Mouse (Mus musculus): Measurements from ENCODE around the gene Sult1e1. TPM values are rescaled to one million over a fixed set of nuclear protein-coding genes. Genes with fewer than 3 reads are reported as not detected.

The Sult1e1 gene
- polyA plus RNA-seq (2014; fragmentation: Nextera tagmentation; extraction: Ambion mirVana), result not detected in 2 replicates

DNA sequence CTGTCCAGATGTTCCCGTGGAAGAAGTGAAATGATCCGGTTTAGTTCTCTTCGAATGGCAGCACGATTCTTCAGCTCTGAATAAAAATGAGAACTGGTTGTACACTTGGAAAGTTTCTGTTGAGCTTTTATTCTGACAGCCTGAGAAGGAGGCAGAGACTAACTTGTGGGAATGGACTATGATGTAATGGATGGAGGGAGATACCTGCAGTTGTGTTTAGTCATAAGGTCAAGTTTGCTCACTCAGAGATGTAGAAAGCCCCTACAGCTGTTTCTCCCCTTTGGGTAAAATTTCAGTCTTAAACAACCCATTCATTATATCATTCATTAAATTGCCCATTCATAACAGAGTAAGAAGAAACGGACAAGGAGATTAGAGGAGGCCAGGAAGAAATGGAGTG is at the start of gene Sult1e1:
Gene Sult1e1 (minus strand): TSS at position 101 of the 400 bp plus-strand sequence.
- no peak for ATAC-seq (replicated peaks; ENCODE audit: low FRiP score)
- H3K4me3 ChIP-seq (ENCODE audit: low read depth, low read length), result no peak within 1 kb of the TSS
- 79% methylated on average over 5 of the region's 5 CpGs for WGBS

DNA sequence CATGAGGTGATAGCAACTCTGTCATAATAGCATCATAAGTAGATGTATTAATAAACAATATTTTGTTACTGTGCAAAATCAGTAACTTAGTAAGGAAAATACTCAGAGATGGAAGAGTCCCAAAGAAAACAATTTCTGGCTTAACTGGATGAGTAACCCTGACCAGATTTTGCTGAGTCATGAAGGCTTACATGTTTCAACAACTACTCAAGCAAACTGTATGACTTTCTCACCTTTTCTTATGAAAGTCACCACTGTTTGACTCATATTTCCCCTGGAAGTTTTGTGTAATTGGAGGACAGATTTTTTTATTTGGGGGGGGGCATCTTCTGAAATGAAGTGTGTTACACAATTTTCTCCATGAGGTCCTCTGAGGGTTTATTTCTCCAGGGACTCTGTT is 31.3 kb upstream of the Sult1e1 start:
- Histone ChIP-seq H3K4me1 (replicated peaks; ENCODE audit: control insufficient read depth, insufficient read depth, low read length) (no peaks in the 10 kb centered on the region), H3K4me3 (ENCODE audit: low read depth, low read length) (no peak overlapping the region), H3K36me3 (ENCODE audit: control insufficient read depth, insufficient read depth, low read length) (no peaks in the 10 kb centered on the region), H3K27ac (ENCODE audit: low read depth, low read length) (no peak overlapping the region), H3K27me3 (replicated peaks; ENCODE audit: control insufficient read depth, insufficient read depth, low read length) (no peaks in the 10 kb centered on the region), H3K9me3 (ENCODE audit: control insufficient read depth, low read length) (no peaks in the 10 kb centered on the region), H3K9ac (ENCODE audit: low read depth, low read length) (no peak overlapping the region), H3K4me2 (no peak overlapping the region)
- DNase-seq (ENCODE audit: low spot score) (no peak), ATAC-seq (replicated peaks; ENCODE audit: low FRiP score) (no peak)

More for the DNA sequence above, at the start of gene Sult1e1:
- no peaks in the 10 kb centered on the region for H3K27me3 ChIP-seq (replicated peaks; ENCODE audit: control insufficient read depth, insufficient read depth, low read length)
- no peaks in the 10 kb centered on the region for H3K4me1 ChIP-seq (replicated peaks; ENCODE audit: control insufficient read depth, insufficient read depth, low read length)
- H3K9ac ChIP-seq (ENCODE audit: low read depth, low read length), result no peak within 1 kb of the TSS
- DNase-seq (ENCODE audit: low spot score), result no peak
- no peaks in the 10 kb centered on the region for H3K9me3 ChIP-seq (ENCODE audit: control insufficient read depth, low read length)
- no peaks in the 10 kb centered on the region for H3K36me3 ChIP-seq (ENCODE audit: control insufficient read depth, insufficient read depth, low read length)
- no peak within 1 kb of the TSS for H3K4me2 ChIP-seq
- H3K27ac ChIP-seq (ENCODE audit: low read depth, low read length), result no peak within 1 kb of the TSS

DNA sequence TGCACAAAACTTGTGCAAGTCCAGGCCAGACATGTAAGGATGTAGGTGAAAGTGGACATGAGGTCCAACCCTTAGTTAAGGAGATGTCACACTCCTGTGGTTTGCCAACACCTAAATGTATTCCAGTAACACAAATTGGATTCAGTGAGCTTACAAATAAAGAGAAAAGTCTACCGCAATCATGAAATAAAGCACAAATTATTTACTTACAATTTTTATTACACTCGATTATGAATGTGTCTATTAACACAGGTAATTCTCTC is 23.7 kb upstream of the Sult1e1 start:
- WGBS, result 86% methylated on average over 2 of the region's 2 CpGs
- H3K27me3 ChIP-seq (replicated peaks; ENCODE audit: control insufficient read depth, insufficient read depth, low read length), result no peaks in the 10 kb centered on the region
- no peak for ATAC-seq (replicated peaks; ENCODE audit: low FRiP score)

DNA sequence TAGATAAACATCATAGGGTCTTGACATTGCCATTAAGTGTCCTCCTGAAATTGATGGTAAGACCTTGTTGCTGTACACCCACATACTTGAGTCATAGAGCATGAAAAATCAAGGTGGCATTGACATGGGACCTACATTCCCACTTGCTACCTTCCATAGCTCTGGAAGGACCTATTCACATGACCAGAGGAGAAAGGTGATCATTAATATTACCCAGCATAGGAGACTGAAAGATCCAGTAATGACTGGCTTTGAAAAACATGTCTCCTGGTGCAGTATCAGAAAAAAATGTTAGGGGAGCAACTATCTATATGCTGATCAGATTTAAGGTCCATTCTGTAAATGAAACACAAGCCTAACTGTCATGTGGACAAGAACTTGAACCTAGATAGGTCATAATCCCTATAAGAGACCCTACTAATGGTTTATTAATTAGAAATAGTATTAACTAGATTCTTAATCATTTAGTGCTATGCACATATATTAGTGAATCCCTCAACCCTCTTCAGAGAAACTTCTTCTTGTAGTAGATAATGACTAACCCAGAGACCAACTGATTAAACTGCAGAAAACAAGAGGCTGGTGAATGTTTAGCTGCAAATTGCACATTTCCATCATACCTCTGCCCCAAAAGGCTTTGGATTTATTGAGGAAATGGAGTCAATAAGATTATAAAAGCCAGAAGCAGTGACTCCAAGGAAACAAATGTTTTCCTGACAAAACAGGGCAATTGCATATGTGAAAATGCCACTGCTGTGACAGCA is 23.2 kb upstream of the Sult1e1 start:
- Histone ChIP-seq H3K4me3 (ENCODE audit: low read depth, low read length) (no peak overlapping the region), H3K27me3 (replicated peaks; ENCODE audit: control insufficient read depth, insufficient read depth, low read length) (no peaks in the 10 kb centered on the region), H3K36me3 (ENCODE audit: control insufficient read depth, insufficient read depth, low read length) (no peaks in the 10 kb centered on the region), H3K4me1 (replicated peaks; ENCODE audit: control insufficient read depth, insufficient read depth, low read length) (no peaks in the 10 kb centered on the region), H3K4me2 (no peak overlapping the region), H3K27ac (ENCODE audit: low read depth, low read length) (no peak overlapping the region), H3K9me3 (ENCODE audit: control insufficient read depth, low read length) (no peaks in the 10 kb centered on the region), H3K9ac (ENCODE audit: low read depth, low read length) (no peak overlapping the region)
- DNase-seq (ENCODE audit: low spot score) (no peak), ATAC-seq (replicated peaks; ENCODE audit: low FRiP score) (no peak)

More for the DNA sequence above, 23.7 kb upstream of the Sult1e1 start:
- no peaks in the 10 kb centered on the region for H3K4me1 ChIP-seq (replicated peaks; ENCODE audit: control insufficient read depth, insufficient read depth, low read length)
- H3K36me3 ChIP-seq (ENCODE audit: control insufficient read depth, insufficient read depth, low read length), result no peaks in the 10 kb centered on the region
- H3K9me3 ChIP-seq (ENCODE audit: control insufficient read depth, low read length), result no peaks in the 10 kb centered on the region
- no peak overlapping the region for H3K4me2 ChIP-seq
- no peak for DNase-seq (ENCODE audit: low spot score)
- H3K27ac ChIP-seq (ENCODE audit: low read depth, low read length), result no peak overlapping the region
- no peak overlapping the region for H3K4me3 ChIP-seq (ENCODE audit: low read depth, low read length)
- no peak overlapping the region for H3K9ac ChIP-seq (ENCODE audit: low read depth, low read length)

DNA sequence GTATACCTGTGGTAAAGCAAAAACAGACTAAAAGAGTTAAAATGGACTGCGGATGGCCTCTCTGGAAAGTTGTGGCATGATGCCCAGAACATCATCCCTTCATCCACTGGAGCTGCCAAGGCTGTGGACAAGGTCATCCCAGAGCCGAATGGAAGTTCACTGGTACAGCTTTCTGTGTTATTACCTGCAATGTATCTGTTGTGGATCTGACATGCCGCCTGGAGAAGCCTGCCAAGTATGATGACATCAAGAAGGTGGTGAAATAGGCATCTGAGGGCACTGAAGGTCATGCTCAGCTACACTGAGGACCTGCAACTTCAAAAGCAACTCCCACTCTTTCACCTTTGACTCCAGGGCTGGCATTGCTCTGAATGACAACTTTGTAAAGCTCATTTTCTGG is 9.6 kb upstream of the Sult1e1 start:
- H3K4me2 ChIP-seq, result no peak overlapping the region
- DNase-seq (ENCODE audit: low spot score) (no peak), ATAC-seq (replicated peaks; ENCODE audit: low FRiP score) (no peak)
- no peak overlapping the region for H3K4me3 ChIP-seq (ENCODE audit: low read depth, low read length)
- H3K27me3 ChIP-seq (replicated peaks; ENCODE audit: control insufficient read depth, insufficient read depth, low read length), result no peaks in the 10 kb centered on the region
- H3K36me3 ChIP-seq (ENCODE audit: control insufficient read depth, insufficient read depth, low read length), result no peaks in the 10 kb centered on the region
- 69% methylated on average over 3 of the region's 3 CpGs for WGBS
- no peaks in the 10 kb centered on the region for H3K9me3 ChIP-seq (ENCODE audit: control insufficient read depth, low read length)
- no peaks in the 10 kb centered on the region for H3K4me1 ChIP-seq (replicated peaks; ENCODE audit: control insufficient read depth, insufficient read depth, low read length)
- H3K9ac ChIP-seq (ENCODE audit: low read depth, low read length), result no peak overlapping the region
- no peak overlapping the region for H3K27ac ChIP-seq (ENCODE audit: low read depth, low read length)

DNA sequence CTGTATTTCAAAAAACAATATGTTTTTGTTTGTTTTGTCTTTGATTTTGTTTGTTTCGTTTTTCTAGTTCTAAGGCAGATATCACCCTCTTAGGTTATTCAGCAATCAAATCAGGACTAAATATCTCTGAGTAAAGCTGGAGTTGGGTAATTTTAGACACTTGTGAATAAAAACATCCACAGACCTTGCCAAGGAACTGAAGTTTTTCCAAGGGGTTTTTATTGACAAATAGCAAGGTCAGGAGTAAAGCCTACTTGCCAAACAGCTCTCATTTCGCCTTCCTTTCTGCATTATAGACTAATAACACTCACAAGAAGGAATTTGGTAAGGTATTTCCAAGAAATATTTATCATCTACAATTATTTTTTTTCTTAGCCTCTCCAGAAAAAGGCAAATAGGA is 6.5 kb upstream of the Sult1e1 start:
- H3K27ac ChIP-seq (ENCODE audit: low read depth, low read length), result no peak overlapping the region
- H3K36me3 ChIP-seq (ENCODE audit: control insufficient read depth, insufficient read depth, low read length), result no peaks in the 10 kb centered on the region
- no peaks in the 10 kb centered on the region for H3K4me1 ChIP-seq (replicated peaks; ENCODE audit: control insufficient read depth, insufficient read depth, low read length)
- no peaks in the 10 kb centered on the region for H3K27me3 ChIP-seq (replicated peaks; ENCODE audit: control insufficient read depth, insufficient read depth, low read length)
- H3K9me3 ChIP-seq (ENCODE audit: control insufficient read depth, low read length), result no peaks in the 10 kb centered on the region
- 57% methylated on average over 2 of the region's 2 CpGs for WGBS
- no peak for ATAC-seq (replicated peaks; ENCODE audit: low FRiP score)
- no peak overlapping the region for H3K4me2 ChIP-seq
- no peak overlapping the region for H3K4me3 ChIP-seq (ENCODE audit: low read depth, low read length)
- H3K9ac ChIP-seq (ENCODE audit: low read depth, low read length), result no peak overlapping the region
- no peak for DNase-seq (ENCODE audit: low spot score)

DNA sequence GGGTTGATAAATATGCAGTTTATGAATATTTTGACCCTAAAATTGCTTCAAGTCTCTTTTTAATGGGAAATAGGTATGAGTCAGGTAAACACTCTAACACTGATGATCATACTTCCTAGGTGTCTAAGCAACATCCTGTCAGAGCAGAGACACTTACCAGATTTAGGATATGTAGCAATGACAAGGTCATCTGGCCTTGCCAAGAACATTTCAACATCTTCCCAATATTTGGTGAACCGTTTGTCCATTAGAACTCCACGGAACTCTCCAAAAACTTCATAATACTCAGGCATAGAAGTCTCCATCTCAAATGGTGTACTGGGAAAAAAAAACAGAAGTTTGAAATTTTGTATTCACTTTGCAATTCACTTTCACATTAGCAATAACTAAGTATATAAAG is 1.5 kb downstream of the Sult1e1 start:
- no peak overlapping the region for H3K9ac ChIP-seq (ENCODE audit: low read depth, low read length)
- no peak for DNase-seq (ENCODE audit: low spot score)
- no peak overlapping the region for H3K27ac ChIP-seq (ENCODE audit: low read depth, low read length)
- WGBS, result 74% methylated on average over 2 of the region's 2 CpGs
- no peaks in the 10 kb centered on the region for H3K4me1 ChIP-seq (replicated peaks; ENCODE audit: control insufficient read depth, insufficient read depth, low read length)
- H3K4me3 ChIP-seq (ENCODE audit: low read depth, low read length), result no peak overlapping the region
- no peaks in the 10 kb centered on the region for H3K36me3 ChIP-seq (ENCODE audit: control insufficient read depth, insufficient read depth, low read length)
- no peaks in the 10 kb centered on the region for H3K27me3 ChIP-seq (replicated peaks; ENCODE audit: control insufficient read depth, insufficient read depth, low read length)
- no peaks in the 10 kb centered on the region for H3K9me3 ChIP-seq (ENCODE audit: control insufficient read depth, low read length)
- no peak for ATAC-seq (replicated peaks; ENCODE audit: low FRiP score)
- no peak overlapping the region for H3K4me2 ChIP-seq

DNA sequence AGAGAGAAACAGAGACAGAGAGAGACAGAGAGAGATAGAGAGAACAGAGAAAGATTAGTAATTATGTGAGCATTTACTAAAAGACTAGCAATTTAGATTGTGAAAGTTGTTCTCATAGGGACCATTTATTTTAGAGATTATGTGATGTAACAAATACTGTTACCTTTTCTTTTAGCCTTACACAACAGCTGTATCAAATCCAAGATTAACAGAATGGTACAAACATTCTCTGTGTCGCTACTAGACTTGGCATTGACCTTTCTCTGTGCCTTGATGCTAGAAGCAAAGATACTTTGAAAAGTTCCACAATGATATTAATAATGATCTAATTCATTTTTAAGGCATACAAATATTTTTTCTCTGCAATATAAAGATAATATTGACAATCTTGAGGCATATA is 11.0 kb downstream of the Sult1e1 start:
- no peaks in the 10 kb centered on the region for H3K4me1 ChIP-seq (replicated peaks; ENCODE audit: control insufficient read depth, insufficient read depth, low read length)
- DNase-seq (ENCODE audit: low spot score) (no peak), ATAC-seq (replicated peaks; ENCODE audit: low FRiP score) (no peak)
- no peak overlapping the region for H3K4me2 ChIP-seq
- H3K27me3 ChIP-seq (replicated peaks; ENCODE audit: control insufficient read depth, insufficient read depth, low read length), result no peaks in the 10 kb centered on the region
- no peak overlapping the region for H3K27ac ChIP-seq (ENCODE audit: low read depth, low read length)
- H3K4me3 ChIP-seq (ENCODE audit: low read depth, low read length), result no peak overlapping the region
- 83% methylated on average over 1 of the region's 1 CpGs for WGBS
- H3K36me3 ChIP-seq (ENCODE audit: control insufficient read depth, insufficient read depth, low read length), result no peaks in the 10 kb centered on the region
- H3K9ac ChIP-seq (ENCODE audit: low read depth, low read length), result no peak overlapping the region
- no peaks in the 10 kb centered on the region for H3K9me3 ChIP-seq (ENCODE audit: control insufficient read depth, low read length)

DNA sequence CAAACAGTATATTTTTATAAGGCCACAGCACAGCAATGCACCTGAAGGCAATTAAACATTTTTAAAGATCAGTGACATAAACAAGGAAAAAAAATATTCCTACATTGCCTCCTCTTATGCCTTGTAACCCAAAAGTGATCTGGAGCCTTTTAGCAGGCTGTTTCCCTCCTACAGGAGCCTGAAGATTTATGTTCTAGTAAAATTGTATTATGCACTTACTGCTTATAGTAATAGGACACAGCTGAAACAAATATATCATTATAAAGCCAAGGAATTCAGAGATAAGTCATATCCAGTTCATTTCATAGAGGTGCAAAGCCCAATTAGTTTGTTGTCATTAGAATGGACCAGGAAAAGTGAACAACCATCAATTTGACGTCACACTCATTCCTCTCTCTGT is 17.2 kb downstream of the Sult1e1 start:
- Histone ChIP-seq H3K9me3 (ENCODE audit: control insufficient read depth, low read length) (no peaks in the 10 kb centered on the region), H3K9ac (ENCODE audit: low read depth, low read length) (no peak overlapping the region), H3K27ac (ENCODE audit: low read depth, low read length) (no peak overlapping the region), H3K27me3 (replicated peaks; ENCODE audit: control insufficient read depth, insufficient read depth, low read length) (no peaks in the 10 kb centered on the region), H3K36me3 (ENCODE audit: control insufficient read depth, insufficient read depth, low read length) (no peaks in the 10 kb centered on the region), H3K4me3 (ENCODE audit: low read depth, low read length) (no peak overlapping the region), H3K4me1 (replicated peaks; ENCODE audit: control insufficient read depth, insufficient read depth, low read length) (no peaks in the 10 kb centered on the region), H3K4me2 (no peak overlapping the region)
- ATAC-seq (replicated peaks; ENCODE audit: low FRiP score) (no peak), DNase-seq (ENCODE audit: low spot score) (no peak)
- 62% methylated on average over 1 of the region's 1 CpGs for WGBS

Data from liver, embryonic 11.5 days (tissue).